Mouse (Mus musculus) forebrain, embryonic 14.5 days (tissue): ENCODE results near the gene Ccdc65. TPM values are rescaled to one million over a fixed set of nuclear protein-coding genes. Genes with fewer than 3 reads are reported as not detected.

Source experiments
- ATAC-seq: fragments of 200-750 bp; cut with Nextera tagmentation; 2 replicates; pipeline ENCODE4 v1.8.0; 2017; ENCODE audit warnings: mild to moderate bottlenecking, moderate library complexity
- DNase-seq: peaks from one replicate; pipeline ENCODE4 v3.0.0-alpha.2; 2015; ENCODE audit warnings: low spot score
- H3K27ac ChIP-seq: fragments of 300-500 bp; sonication (generic); 2 replicates; pipeline ENCODE4 v1.5.1; 2014; ENCODE audit warnings: low read depth, mild to moderate bottlenecking, control low read depth, low read length, moderate library complexity
- H3K27me3 ChIP-seq: fragments of 300-500 bp; sonication (generic); replicated peaks from 2 replicates; pipeline ENCODE4 v1.6.1; 2014; ENCODE audit warnings: low read length, control low read depth, mixed read lengths; ENCODE audit not compliant: control insufficient read depth, insufficient read depth
- H3K36me3 ChIP-seq: fragments of 300-500 bp; sonication (generic); 2 replicates; pipeline ENCODE4 v1.6.1; 2014; ENCODE audit warnings: low read length, control low read depth; ENCODE audit not compliant: control insufficient read depth, insufficient read depth
- H3K4me1 ChIP-seq: fragments of 300-500 bp; sonication (generic); 2 replicates; pipeline ENCODE4 v1.6.1; 2014; ENCODE audit warnings: antibody characterized with exemption, low read length, control low read depth; ENCODE audit not compliant: control insufficient read depth, insufficient read depth
- H3K4me2 ChIP-seq: fragments of 300-500 bp; sonication (generic); 2 replicates; pipeline ENCODE4 v1.6.1; 2014; ENCODE audit warnings: mild to moderate bottlenecking, control low read depth, low read length
- H3K4me3 ChIP-seq: fragments of 300-500 bp; sonication (generic); 2 replicates; pipeline ENCODE4 v1.5.1; 2014; ENCODE audit warnings: low read depth, low read length, control low read depth
- H3K9ac ChIP-seq: fragments of 300-500 bp; sonication (generic); 2 replicates; pipeline ENCODE4 v1.6.1; 2014; ENCODE audit warnings: mild to moderate bottlenecking, low read length, control low read depth, moderate library complexity
- H3K9me3 ChIP-seq: fragments of 300-500 bp; sonication (generic); replicated peaks from 2 replicates; pipeline ENCODE4 v1.6.1; 2016; ENCODE audit warnings: low read length, control low read depth, mixed read lengths; ENCODE audit not compliant: control insufficient read depth
- WGBS: fragments of 180-500 bp; shearing (Covaris S2); extraction: QIAGEN DNeasy Blood & Tissue Kit; methylation state at CpG from one replicate; pipeline ENCODE4 v1.1.7; 2014; 5-methylcytosine and 5-hydroxymethylcytosine counted together
- polyA plus RNA-seq: library from polyadenylated mRNA; unstranded; fragments of >200 nt; fragmentation: Nextera tagmentation; extraction: Ambion mirVana; gene quantifications from 2 replicates; pipeline ENCODE4 v1.2.1, GENCODE M21; 2014

Ccdc65 gene
- polyA plus RNA-seq, 1 experiment from 2014 or later, result 3.3 TPM

DNA sequence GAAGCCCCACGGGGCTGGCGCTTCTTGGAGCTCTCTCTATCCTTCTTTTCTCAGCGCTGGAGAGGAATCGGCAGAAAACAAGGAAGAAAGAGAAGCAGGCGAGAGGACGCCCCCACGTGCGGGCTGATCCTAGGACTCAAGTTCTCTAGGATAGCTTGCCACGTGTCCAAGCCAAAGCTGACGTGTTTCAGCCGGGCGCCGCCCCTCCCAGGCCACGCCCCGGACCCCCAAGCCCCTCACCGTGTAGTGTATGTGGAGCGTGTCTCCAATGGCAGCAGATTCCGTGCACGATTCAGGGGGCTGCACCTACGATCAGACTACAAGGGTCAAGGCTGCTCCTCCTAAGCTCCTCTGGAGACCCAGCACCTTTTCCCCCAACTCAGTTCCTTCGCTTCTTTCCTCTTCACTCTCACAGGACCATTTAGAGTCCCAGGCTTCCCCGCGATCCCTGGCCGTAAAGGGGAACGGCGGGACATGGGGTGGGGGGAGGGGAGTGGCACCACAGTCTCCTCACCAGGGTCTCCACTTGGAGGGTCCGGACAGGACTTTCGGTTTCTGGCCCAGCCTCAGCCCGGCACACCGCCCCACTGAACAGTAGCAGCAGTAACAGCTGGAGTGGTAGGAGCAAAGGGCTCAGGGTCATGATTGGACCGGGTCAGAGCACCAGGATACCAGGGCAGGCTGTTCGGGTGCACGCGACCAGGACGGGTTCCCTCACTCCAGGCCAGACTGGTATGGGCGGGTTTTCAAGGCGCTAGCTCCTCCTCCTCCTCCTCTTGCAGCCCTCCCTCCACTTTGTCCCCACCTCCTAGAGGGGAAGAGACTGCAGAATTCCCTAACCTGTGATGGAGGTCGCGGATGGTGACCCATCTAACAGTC lies 19.7 kb downstream of the Ccdc65 start, which contains the start of gene Fkbp11:
TSS of gene Fkbp11 (minus strand) at position 756 of the 879 bp plus-strand sequence.
- peak; percentile 58 for DNase-seq
- Histone ChIP-seq H3K4me2 (peak within 1 kb of the TSS; percentile 90), H3K4me3 (peak within 1 kb of the TSS; percentile 38), H3K27ac (no peak within 1 kb of the TSS), H3K36me3 (no peaks in the 10 kb centered on the region), H3K4me1 (peaks cover 11% of the 10 kb centered on the region), H3K9ac (peak within 1 kb of the TSS; percentile 55), H3K9me3 (no peaks in the 10 kb centered on the region), H3K27me3 (peaks cover 12% of the 10 kb centered on the region; the same call in 1 of the 2 replicates)
- under 1% methylated on average over 39 of the region's 39 CpGs for WGBS
- ATAC-seq, result peak; percentile 77

DNA sequence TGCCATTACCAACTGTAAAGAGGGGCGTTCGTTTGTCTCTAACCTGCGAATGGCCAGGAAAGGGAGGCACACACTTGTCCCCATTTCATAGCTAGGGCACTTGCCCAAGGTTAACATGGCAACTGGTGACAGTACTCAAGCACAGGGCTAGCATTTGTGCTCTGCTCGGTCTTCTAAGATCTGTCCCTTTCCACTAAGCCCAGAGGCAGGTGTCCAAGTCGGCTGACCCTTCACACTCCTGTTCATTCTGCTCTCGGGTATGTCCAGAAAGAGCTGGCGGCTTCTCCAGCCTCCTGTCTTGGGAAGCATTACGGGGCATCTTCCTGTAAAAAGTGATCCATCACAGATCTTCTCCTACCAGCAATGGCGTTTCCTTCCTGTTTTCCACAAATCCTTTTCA lies 20.4 kb downstream of the Ccdc65 start:
- Histone ChIP-seq H3K27me3 (peaks cover 10% of the 10 kb centered on the region; the same call in 1 of the 2 replicates), H3K27ac (no peak overlapping the region), H3K9me3 (no peaks in the 10 kb centered on the region), H3K4me2 (peak overlapping the region; percentile 90), H3K4me1 (peaks cover 11% of the 10 kb centered on the region), H3K36me3 (no peaks in the 10 kb centered on the region), H3K9ac (no peak overlapping the region), H3K4me3 (no peak overlapping the region)
- WGBS, result 45% methylated on average over 9 of the region's 9 CpGs
- DNase-seq (no peak), ATAC-seq (no peak)

DNA sequence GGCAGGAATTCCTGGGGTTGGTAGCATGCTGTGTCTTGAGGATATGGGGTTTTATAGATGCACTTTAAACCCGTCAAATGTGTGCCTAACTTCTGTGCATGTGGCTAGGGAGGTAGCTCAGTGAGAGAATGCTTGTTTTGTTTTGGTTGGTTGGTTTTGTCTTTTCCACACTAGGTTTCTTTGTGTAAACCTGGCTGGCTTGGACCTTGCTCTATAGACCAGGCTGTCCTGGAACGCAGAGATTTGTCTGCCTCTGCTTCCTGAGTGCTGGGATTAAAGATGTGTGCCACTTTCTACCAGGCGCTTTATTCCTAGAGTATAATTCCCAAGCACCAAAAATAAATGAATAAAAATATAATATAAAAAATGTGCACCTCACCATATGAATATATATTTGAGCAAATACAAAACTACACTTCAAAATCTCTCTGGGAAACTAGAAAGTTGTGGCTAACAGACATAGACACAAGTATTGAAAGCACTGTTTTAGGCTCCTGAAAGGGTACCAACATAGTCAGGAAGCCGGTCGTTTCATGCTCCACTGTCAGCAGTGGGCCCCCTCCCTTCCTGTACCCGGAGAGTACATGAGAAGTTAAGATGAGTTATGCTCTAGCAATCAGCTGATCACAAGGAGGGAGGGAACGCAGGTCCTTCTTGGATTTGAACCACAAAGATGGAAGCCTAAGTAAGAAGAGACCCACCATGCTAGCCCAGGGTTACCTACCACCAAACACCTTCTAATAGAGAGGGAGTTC lies 22.0 kb downstream of the Ccdc65 start:
- Histone ChIP-seq H3K9ac (no peak overlapping the region), H3K4me3 (no peak overlapping the region), H3K9me3 (no peaks in the 10 kb centered on the region), H3K36me3 (0 out of 2 replicates have a peak, but pooled peaks cover 4% of the 10 kb centered on the region), H3K27ac (no peak overlapping the region), H3K27me3 (peaks cover 8% of the 10 kb centered on the region; the same call in 1 of the 2 replicates), H3K4me2 (no peak overlapping the region), H3K4me1 (peaks cover 11% of the 10 kb centered on the region)
- DNase-seq (no peak), ATAC-seq (no peak)
- 79% methylated on average over 7 of the region's 7 CpGs for whole genome bisulfite sequencing

DNA sequence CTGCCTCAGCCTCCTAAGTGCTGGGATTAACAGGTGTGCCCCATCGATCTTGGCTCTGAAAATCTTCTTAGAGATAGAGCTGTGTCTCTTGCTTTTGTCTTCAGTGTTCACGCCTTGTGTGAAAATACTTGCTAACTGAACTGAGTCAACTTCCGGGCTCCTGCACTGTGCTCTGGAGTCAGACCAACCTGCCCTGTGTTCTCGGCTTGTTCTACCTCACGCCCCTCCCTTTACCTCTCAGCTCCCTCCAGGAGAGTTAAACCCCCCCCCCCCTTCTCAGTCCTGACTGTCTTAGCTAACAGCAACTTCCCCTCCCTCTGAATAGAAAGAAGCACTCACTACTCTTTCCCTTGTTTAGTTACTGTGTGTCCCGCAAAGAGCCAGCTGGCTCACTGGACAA lies 22.8 kb downstream of the Ccdc65 start:
- Histone ChIP-seq H3K4me1 (peaks cover 11% of the 10 kb centered on the region), H3K4me2 (no peak overlapping the region), H3K9ac (no peak overlapping the region), H3K27ac (no peak overlapping the region), H3K9me3 (no peaks in the 10 kb centered on the region), H3K36me3 (peaks cover 8% of the 10 kb centered on the region), H3K4me3 (no peak overlapping the region), H3K27me3 (peaks cover 8% of the 10 kb centered on the region; the same call in 1 of the 2 replicates)
- ATAC-seq (no peak), DNase-seq (no peak)
- 86% methylated on average over 6 of the region's 6 CpGs for WGBS

DNA sequence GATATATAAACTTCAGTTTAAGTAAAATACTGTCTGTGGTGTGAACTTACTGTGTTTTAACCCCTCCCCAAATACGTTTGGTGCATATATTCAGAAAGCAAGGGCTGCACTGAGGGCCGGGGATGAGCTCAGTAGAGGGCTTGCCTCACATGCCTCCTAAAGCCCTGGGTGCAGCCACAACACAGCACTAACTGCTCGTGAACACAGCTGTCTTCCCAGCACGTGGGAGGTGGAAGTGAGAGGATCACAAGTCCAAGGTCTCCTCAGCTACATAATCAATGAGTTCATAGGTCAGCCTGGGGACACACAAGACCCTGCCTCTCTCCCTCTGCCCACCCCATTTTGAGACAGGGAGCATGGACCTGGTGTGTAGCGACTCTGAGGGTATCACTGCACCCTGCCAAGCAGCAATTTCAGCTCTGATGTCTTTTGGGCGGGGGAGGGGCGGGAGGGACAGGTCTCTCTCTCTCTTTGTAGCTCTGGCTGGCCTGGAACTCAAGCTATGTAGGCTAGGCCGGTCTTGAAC lies 24.1 kb downstream of the Ccdc65 start:
- 71% methylated on average over 8 of the region's 8 CpGs for WGBS
- no peak for DNase-seq
- Histone ChIP-seq H3K4me2 (no peak overlapping the region), H3K4me1 (peaks cover 8% of the 10 kb centered on the region), H3K9ac (no peak overlapping the region), H3K27me3 (peaks cover 5% of the 10 kb centered on the region; the same call in 1 of the 2 replicates), H3K9me3 (no peaks in the 10 kb centered on the region), H3K36me3 (peaks cover 19% of the 10 kb centered on the region), H3K27ac (no peak overlapping the region), H3K4me3 (no peak overlapping the region)
- no peak for ATAC-seq

DNA sequence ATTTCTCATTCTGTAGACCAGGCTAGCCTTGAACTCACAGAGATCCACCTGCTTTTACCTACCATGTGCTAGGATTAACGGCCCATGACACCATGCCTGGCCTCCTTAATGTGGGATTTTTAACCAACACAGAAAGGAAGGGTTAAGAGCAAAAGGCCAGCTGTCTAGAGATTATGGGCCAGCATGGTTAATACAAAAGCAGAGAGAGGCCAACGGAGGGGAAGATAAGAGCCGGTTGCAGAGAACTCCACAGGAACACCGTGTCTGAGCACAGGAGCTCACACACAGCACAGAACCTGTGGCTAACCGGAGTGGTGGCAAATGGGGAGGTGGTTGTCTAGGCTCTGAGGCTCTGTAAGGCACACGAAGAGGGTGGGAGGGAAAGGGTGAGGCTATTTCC lies 25.4 kb downstream of the Ccdc65 start:
- Histone ChIP-seq H3K4me1 (no peaks in the 10 kb centered on the region), H3K9me3 (no peaks in the 10 kb centered on the region), H3K27ac (no peak overlapping the region), H3K9ac (no peak overlapping the region), H3K4me2 (no peak overlapping the region), H3K4me3 (no peak overlapping the region), H3K36me3 (peaks cover 26% of the 10 kb centered on the region), H3K27me3 (peaks cover 5% of the 10 kb centered on the region; the same call in 1 of the 2 replicates)
- WGBS, result 81% methylated on average over 6 of the region's 6 CpGs
- ATAC-seq (no peak), DNase-seq (no peak)

DNA sequence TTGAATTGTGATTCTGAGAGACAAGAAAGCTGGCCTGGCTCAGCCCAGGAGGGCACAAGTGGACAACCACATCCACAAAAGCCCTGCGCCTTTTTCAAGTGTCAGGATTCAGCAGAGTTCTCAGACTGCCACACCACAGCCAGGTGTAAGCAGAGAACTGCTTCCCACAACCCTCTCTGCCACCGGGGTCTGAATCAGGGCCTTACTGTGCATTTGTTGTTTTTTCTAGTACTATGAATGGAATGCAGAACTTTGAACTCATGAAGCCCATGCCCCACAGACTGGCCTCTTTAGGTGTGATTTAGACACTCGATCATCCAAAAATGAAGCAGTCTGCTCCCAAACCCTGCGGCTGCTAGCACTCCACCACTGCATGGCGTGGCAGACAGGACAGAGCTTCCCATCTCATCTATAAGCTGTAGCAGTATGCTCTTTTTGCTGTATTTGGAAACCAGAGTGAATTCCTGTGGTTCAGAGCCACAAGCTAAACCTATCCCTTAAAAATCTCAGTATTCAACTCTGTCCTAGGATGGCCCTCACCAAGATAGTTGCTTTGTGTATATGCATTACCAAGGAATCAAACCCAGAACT lies 26.1 kb downstream of the Ccdc65 start:
- Histone ChIP-seq H3K4me3 (no peak overlapping the region), H3K4me2 (no peak overlapping the region), H3K27ac (no peak overlapping the region), H3K36me3 (peaks cover 33% of the 10 kb centered on the region), H3K9ac (no peak overlapping the region), H3K27me3 (peaks cover under 1% of the 10 kb centered on the region; the same call in 1 of the 2 replicates), H3K4me1 (no peaks in the 10 kb centered on the region), H3K9me3 (no peaks in the 10 kb centered on the region)
- 93% methylated on average over 5 of the region's 5 CpGs for WGBS
- DNase-seq (no peak), ATAC-seq (no peak)

DNA sequence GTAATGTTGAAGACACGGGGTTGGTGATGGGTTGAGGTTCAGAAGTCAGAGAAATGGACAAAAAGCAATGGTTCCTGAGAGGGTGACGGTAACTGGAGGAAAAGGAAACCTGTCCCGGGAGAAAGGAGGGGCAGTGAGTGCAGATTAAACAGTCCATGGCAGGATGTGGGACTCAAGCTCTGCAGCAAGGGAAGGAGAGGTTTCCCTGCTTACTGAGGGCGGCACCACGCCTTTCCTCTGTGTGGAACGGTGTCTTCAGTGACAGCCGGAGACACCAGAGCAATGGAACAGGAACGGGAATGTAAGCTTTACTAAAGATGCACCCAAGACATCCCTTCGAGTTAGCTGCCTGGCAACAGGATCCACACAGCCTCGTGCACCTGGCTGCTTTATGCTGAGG lies 28.5 kb downstream of the Ccdc65 start:
- H3K9me3 ChIP-seq, result no peaks in the 10 kb centered on the region
- no peaks in the 10 kb centered on the region for H3K27me3 ChIP-seq
- no peak overlapping the region for H3K4me2 ChIP-seq
- H3K36me3 ChIP-seq, result peaks cover 58% of the 10 kb centered on the region
- H3K9ac ChIP-seq, result no peak overlapping the region
- ATAC-seq, result no peak
- no peak overlapping the region for H3K4me3 ChIP-seq
- DNase-seq, result no peak
- no peak overlapping the region for H3K27ac ChIP-seq
- H3K4me1 ChIP-seq, result no peaks in the 10 kb centered on the region
- 91% methylated on average over 10 of the region's 10 CpGs for WGBS
